Mouse (Mus musculus) hindbrain, embryonic 16.5 days (tissue): ENCODE data around the gene Mau2. TPM values are rescaled to one million over a fixed set of nuclear protein-coding genes. Genes with fewer than 3 reads are reported as not detected.
"Not testable (repeated sequence)": the region's sequence is repeated elsewhere in the genome, so short reads cannot be mapped to it uniquely, and the experiment has no call there.

Experiments used
- ATAC-seq: fragments of 200-750 bp; cut with Nextera tagmentation; 2 replicates; pipeline ENCODE4 v1.8.0; 2017; ENCODE audit warnings: moderate TSS enrichment, moderate library complexity
- H3K27ac ChIP-seq: fragments of 300-500 bp; sonication (generic); 2 replicates; pipeline ENCODE4 v1.5.1; 2014; ENCODE audit warnings: low read depth, mild to moderate bottlenecking, control low read depth, low read length, moderate library complexity
- H3K27me3 ChIP-seq: fragments of 300-500 bp; sonication (generic); replicated peaks from 2 replicates; pipeline ENCODE4 v1.6.1; 2014; ENCODE audit warnings: low read length; ENCODE audit not compliant: control insufficient read depth, insufficient read depth
- H3K36me3 ChIP-seq: fragments of 300-500 bp; sonication (generic); 2 replicates; pipeline ENCODE4 v1.6.1; 2014; ENCODE audit warnings: mild to moderate bottlenecking, low read length, moderate library complexity, mixed read lengths; ENCODE audit not compliant: control insufficient read depth, insufficient read depth
- H3K4me1 ChIP-seq: fragments of 300-500 bp; sonication (generic); 2 replicates; pipeline ENCODE4 v1.6.1; 2014; ENCODE audit warnings: low read depth, low read length; ENCODE audit not compliant: control insufficient read depth, insufficient read depth
- H3K4me2 ChIP-seq: fragments of 300-500 bp; sonication (generic); 2 replicates; pipeline ENCODE4 v1.6.1; 2014; ENCODE audit warnings: mild to moderate bottlenecking, low read length, control low read depth, moderate library complexity
- H3K4me3 ChIP-seq: fragments of 300-500 bp; sonication (generic); 2 replicates; pipeline ENCODE4 v1.5.1; 2014; ENCODE audit warnings: mild to moderate bottlenecking, low read length, control low read depth, moderate library complexity
- H3K9ac ChIP-seq: fragments of 300-500 bp; sonication (generic); 2 replicates; pipeline ENCODE4 v1.6.1; 2014; ENCODE audit warnings: low read depth, mild to moderate bottlenecking, control low read depth, low read length, moderate library complexity
- H3K9me3 ChIP-seq: fragments of 300-500 bp; sonication (generic); 2 replicates; pipeline ENCODE4 v1.6.1; 2014; ENCODE audit warnings: mild to moderate bottlenecking, low read length, moderate library complexity; ENCODE audit not compliant: control insufficient read depth
- WGBS: fragments of 180-500 bp; shearing (Covaris S2); extraction: QIAGEN DNeasy Blood & Tissue Kit; methylation state at CpG from one replicate; pipeline ENCODE4 v1.1.7; 2014; 5-methylcytosine and 5-hydroxymethylcytosine counted together
- polyA plus RNA-seq: library from polyadenylated mRNA; unstranded; fragments of >200 nt; fragmentation: Nextera tagmentation; extraction: Ambion mirVana; gene quantifications from 2 replicates; pipeline ENCODE4 v1.2.1, GENCODE M21; 2015

The Mau2 gene
- polyA plus RNA-seq, 1 experiment from 2014 or later, result 61.5 TPM

DNA sequence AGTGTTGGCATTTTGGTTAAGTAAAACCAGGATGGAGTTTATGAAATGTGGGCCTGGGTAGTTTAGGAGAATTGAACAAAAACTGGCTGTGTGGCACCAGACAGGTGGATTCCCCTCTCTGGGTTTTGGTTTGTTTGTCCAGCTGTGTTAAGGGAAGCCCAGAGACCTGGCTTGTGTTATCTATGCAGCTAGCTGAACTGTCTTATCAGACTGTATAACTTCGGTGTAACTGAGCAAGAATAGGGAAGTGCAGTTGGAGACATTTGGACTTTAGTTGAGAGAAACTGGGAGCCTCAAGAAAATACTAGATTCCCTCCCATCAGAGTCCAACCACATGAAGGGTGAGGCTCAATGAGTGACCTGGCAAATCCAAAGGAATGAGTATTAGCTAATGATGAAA is 31.1 kb upstream of the Mau2 start:
- no peak for ATAC-seq
- no peak overlapping the region for H3K4me2 ChIP-seq
- H3K27me3 ChIP-seq, result no peaks in the 10 kb centered on the region
- no peak overlapping the region for H3K27ac ChIP-seq
- H3K4me1 ChIP-seq, result no peaks in the 10 kb centered on the region; the same call in 1 of the 2 replicates
- WGBS, result 95% methylated on average over 1 of the region's 1 CpGs
- H3K9me3 ChIP-seq, result no peaks in the 10 kb centered on the region
- no peak overlapping the region for H3K4me3 ChIP-seq
- H3K36me3 ChIP-seq, result peaks cover 28% of the 10 kb centered on the region
- no peak overlapping the region for H3K9ac ChIP-seq

DNA sequence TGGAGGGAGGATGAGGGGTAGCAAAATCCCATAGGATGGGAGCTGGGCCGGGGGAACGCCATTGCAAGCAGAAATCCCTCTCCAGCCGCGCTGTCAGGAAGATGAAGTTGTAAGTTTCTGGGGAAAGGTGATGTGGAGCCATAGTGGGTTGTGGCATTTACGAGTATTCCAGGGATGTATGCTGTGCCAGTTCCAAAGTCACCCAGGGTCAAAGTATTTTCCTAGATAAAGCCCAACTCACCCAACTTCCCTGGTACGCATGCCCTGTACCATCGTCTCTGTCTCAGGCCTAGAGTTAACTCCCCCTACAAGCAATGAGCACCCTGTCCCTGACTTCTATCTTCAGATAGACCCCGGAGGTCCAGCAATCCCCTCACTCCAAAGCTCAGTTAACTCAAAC is 30.6 kb upstream of the Mau2 start:
- no peak overlapping the region for H3K4me3 ChIP-seq
- no peak overlapping the region for H3K27ac ChIP-seq
- H3K27me3 ChIP-seq, result no peaks in the 10 kb centered on the region
- peaks cover 30% of the 10 kb centered on the region for H3K36me3 ChIP-seq
- H3K4me2 ChIP-seq, result peak overlapping the region; percentile 34; the same call in 1 of the 2 replicates
- no peak overlapping the region for H3K9ac ChIP-seq
- no peak for ATAC-seq
- H3K9me3 ChIP-seq, result no peaks in the 10 kb centered on the region
- H3K4me1 ChIP-seq, result no peaks in the 10 kb centered on the region; the same call in 1 of the 2 replicates
- 64% methylated on average over 8 of the region's 8 CpGs for WGBS

- WGBS, result 15% methylated on average over 16 of the region's 27 CpGs
- no peaks in the 10 kb centered on the region; the same call in 1 of the 2 replicates for H3K4me1 ChIP-seq
- ATAC-seq, result peak; percentile 50
- H3K27ac ChIP-seq, result no peak within 1 kb of the TSS; the same call in 1 of the 2 replicates
- H3K36me3 ChIP-seq, result peaks cover 33% of the 10 kb centered on the region
- H3K9ac ChIP-seq, result no peak within 1 kb of the TSS
- peak within 1 kb of the TSS; percentile 34; the same call in 1 of the 2 replicates for H3K4me2 ChIP-seq
- no peak within 1 kb of the TSS for H3K4me3 ChIP-seq
- H3K27me3 ChIP-seq, result no peaks in the 10 kb centered on the region
- no peaks in the 10 kb centered on the region for H3K9me3 ChIP-seq
These were observed 30.0 kb upstream of the Mau2 start, which contains the start of gene Tm6sf2 for GRCm38 (mm10) chr8:70072441-70073069. Gene Tm6sf2, plus strand, starts transcription at chr8:70072924.

DNA sequence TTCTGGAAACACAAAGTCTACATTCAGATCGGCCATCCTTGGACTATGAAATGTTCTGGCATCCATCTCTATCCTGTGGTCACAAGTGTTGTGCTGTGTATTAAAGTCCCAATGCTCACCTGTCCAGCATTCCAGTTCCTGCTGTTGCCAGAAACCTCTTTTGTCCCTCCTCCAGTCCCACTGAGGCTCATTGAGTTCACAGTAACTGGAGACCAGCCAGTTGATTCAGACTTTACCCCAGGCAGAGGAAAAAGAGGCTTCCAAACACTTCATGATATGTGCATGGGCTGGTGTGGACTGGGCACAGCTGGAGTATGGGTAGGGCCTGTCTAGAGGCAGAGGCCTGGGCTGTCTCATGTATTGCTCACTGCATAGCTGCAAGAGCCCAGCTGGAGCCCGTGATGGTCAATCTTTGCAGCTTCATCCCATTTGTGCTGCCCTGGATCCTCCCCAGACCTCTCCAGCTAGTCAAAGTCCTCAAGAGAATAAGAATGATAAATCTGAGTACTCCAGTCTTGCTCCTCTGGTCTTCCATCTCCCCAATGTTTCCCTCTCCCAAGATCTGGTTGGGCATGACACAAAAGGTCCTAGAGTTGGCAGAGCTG is 29.4 kb upstream of the Mau2 start:
- 89% methylated on average over 2 of the region's 2 CpGs for WGBS
- no peak overlapping the region for H3K9ac ChIP-seq
- H3K4me1 ChIP-seq, result no peaks in the 10 kb centered on the region; the same call in 1 of the 2 replicates
- H3K4me3 ChIP-seq, result no peak overlapping the region
- peaks cover 33% of the 10 kb centered on the region for H3K36me3 ChIP-seq
- H3K27ac ChIP-seq, result no peak overlapping the region; the same call in 1 of the 2 replicates
- ATAC-seq, result 0 out of 2 replicates have a peak, but pooled peaks have one; percentile 19
- no peaks in the 10 kb centered on the region for H3K9me3 ChIP-seq
- no peak overlapping the region for H3K4me2 ChIP-seq
- no peaks in the 10 kb centered on the region for H3K27me3 ChIP-seq

DNA sequence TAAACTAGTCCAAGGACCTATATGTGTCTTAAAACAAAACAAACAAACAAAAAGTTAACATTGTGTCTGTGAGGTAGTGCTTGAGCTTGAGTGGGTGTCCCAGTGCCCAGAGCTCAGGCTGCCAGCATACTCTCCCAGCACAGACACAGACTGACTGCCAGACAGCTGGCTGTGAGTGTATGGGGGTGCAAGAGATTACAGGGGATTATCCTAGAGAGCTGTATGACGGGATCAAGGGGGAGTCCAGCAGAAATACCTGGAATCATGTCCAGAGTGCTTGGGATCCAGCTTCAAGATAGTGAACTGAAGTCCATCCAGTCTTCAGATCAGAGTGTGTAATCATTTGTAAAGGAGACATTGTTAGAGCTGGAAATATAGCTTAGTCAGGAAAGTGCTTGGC is 15.2 kb upstream of the Mau2 start:
- H3K4me2 ChIP-seq, result no peak overlapping the region
- no peak overlapping the region for H3K27ac ChIP-seq
- peaks cover 56% of the 10 kb centered on the region for H3K36me3 ChIP-seq
- H3K9me3 ChIP-seq, result no peaks in the 10 kb centered on the region
- no peak overlapping the region for H3K4me3 ChIP-seq
- H3K27me3 ChIP-seq, result no peaks in the 10 kb centered on the region
- 72% methylated on average over 1 of the region's 1 CpGs for WGBS
- no peak overlapping the region for H3K9ac ChIP-seq
- H3K4me1 ChIP-seq, result no peaks in the 10 kb centered on the region
- no peak for ATAC-seq

DNA sequence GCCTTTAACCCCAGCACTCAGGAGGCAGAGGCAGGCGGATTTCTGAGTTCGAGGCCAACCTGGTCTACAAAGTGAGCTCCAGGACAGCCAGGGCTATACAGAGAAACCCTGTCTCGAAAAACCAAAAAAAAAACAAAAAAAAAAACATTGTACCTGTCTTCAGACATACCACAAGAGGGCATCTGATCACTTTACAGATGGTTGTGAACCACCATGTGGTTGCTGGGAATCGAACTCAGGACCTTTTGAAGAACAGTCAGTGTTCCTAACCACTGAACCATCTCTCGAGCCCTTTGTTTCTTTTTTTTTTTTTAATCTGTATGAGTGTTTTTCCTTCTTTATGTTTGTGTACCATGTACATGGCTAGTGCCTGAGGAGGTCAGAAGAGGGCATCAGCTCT is 7.9 kb upstream of the Mau2 start:
- not testable (repeated sequence) for H3K27me3 ChIP-seq, H3K9ac ChIP-seq, H3K4me1 ChIP-seq, H3K4me2 ChIP-seq, H3K9me3 ChIP-seq, H3K27ac ChIP-seq, H3K4me3 ChIP-seq, ATAC-seq
- 94% methylated on average over 5 of the region's 5 CpGs for WGBS
- peaks cover 37% of the 10 kb centered on the region for H3K36me3 ChIP-seq

DNA sequence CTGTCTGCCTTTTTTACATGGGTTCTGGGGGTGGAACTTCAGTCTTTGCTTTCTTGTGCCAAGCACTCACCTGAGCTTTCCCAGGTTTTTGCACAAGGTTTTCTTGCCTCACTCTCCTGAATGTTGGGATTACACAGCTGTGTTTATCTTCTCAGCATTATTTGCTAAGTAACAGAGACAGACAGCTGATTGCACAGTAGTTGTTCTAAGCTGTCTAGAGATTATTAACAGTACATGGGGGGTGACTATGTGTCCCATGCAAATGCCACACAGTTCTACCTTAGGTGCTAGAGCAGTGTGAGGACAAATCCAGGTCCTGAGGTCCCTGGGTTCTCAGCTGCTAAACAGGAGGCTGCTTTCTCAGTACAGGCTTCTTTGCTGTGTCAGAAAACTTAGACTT is 7.1 kb upstream of the Mau2 start:
- H3K4me1 ChIP-seq, result no peaks in the 10 kb centered on the region
- H3K4me2 ChIP-seq, result no peak overlapping the region
- H3K9me3 ChIP-seq, result no peaks in the 10 kb centered on the region
- no peak for ATAC-seq
- H3K36me3 ChIP-seq, result peaks cover 31% of the 10 kb centered on the region
- H3K27me3 ChIP-seq, result no peaks in the 10 kb centered on the region
- no peak overlapping the region for H3K27ac ChIP-seq
- H3K4me3 ChIP-seq, result no peak overlapping the region
- H3K9ac ChIP-seq, result no peak overlapping the region

DNA sequence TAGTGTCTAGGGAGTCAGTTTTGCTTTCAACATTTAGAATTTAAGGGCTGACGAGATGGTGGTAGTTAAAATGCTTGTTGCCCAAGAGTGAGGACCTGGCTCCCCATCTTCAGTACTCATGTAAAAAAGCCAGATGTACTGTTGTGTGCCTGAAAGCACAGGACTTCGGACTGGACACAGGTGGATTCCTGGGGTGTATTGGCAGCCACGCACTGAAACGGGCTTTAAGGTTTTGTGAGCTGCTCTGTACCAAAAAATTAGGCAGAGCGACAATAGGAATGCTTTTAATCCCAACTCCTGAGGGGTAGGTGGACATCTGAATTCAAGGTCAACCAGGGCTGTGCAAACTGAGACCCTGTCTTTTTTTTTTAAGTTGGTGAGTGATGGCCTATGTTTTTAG is 1.5 kb upstream of the Mau2 start:
- Histone ChIP-seq H3K9ac (peak overlapping the region; percentile 99), H3K9me3 (no peaks in the 10 kb centered on the region)

GRCm38 (mm10) chr8:70041885-70042546 is 518 bp downstream of the Mau2 start:
- Histone ChIP-seq H3K9me3 (no peaks in the 10 kb centered on the region), H3K4me3 (peak overlapping the region; percentile 72), H3K9ac (peak overlapping the region; percentile 99), H3K4me2 (peak overlapping the region; percentile 94), H3K4me1 (peaks cover 29% of the 10 kb centered on the region), H3K36me3 (no peaks in the 10 kb centered on the region), H3K27me3 (no peaks in the 10 kb centered on the region), H3K27ac (peak overlapping the region; percentile 93)
- peak; percentile 44 for ATAC-seq
- under 1% methylated on average over 46 of the region's 47 CpGs for WGBS

More for the DNA sequence above, 1.5 kb upstream of the Mau2 start:
- H3K27ac ChIP-seq, result no peak overlapping the region
- H3K36me3 ChIP-seq, result 0 out of 2 replicates have a peak, but pooled peaks cover 2% of the 10 kb centered on the region
- WGBS, result 87% methylated on average over 5 of the region's 5 CpGs
- H3K4me1 ChIP-seq, result peaks cover 29% of the 10 kb centered on the region
- peak overlapping the region; percentile 72 for H3K4me3 ChIP-seq
- ATAC-seq, result no peak
- H3K4me2 ChIP-seq, result peak overlapping the region; percentile 91
- H3K27me3 ChIP-seq, result no peaks in the 10 kb centered on the region
